Mouse (Mus musculus) ovary, postnatal 14 days (tissue): ENCODE data around the gene Cdh13.

Source experiments
- DNase-seq: peaks from one replicate; pipeline ENCODE4 v3.0.0; 2022; ENCODE audit warnings: low spot score

Gene Cdh13

GRCm38 (mm10) chr8:118381641-118382040 lies 98.1 kb downstream of the Cdh13 start:
- no peak for DNase-seq

- DNase-seq, result no peak
These were observed 100.8 kb downstream of the Cdh13 start for GRCm38 (mm10) chr8:118384314-118384713.

GRCm38 (mm10) chr8:118389456-118389855 lies 105.9 kb downstream of the Cdh13 start:
- no peak for DNase-seq

- no peak for DNase-seq
These were observed 110.5 kb downstream of the Cdh13 start for GRCm38 (mm10) chr8:118393909-118394650.

GRCm38 (mm10) chr8:118395178-118395577 lies 111.6 kb downstream of the Cdh13 start:
- no peak for DNase-seq

GRCm38 (mm10) chr8:118404836-118405235 lies 121.3 kb downstream of the Cdh13 start:
- no peak for DNase-seq

GRCm38 (mm10) chr8:118407322-118407721 lies 123.8 kb downstream of the Cdh13 start:
- DNase-seq, result no peak

GRCm38 (mm10) chr8:118409396-118409795 lies 125.9 kb downstream of the Cdh13 start:
- no peak for DNase-seq

- DNase-seq, result no peak
These were observed 126.9 kb downstream of the Cdh13 start for GRCm38 (mm10) chr8:118410341-118410970.

GRCm38 (mm10) chr8:118415672-118416071 lies 132.1 kb downstream of the Cdh13 start:
- no peak for DNase-seq

- no peak for DNase-seq
These were observed 133.3 kb downstream of the Cdh13 start for GRCm38 (mm10) chr8:118416811-118417355.

GRCm38 (mm10) chr8:118422624-118423023 lies 139.1 kb downstream of the Cdh13 start:
- DNase-seq, result no peak

- no peak for DNase-seq
These were observed 145.4 kb downstream of the Cdh13 start for GRCm38 (mm10) chr8:118428941-118429340.

GRCm38 (mm10) chr8:118431731-118432440 lies 148.4 kb downstream of the Cdh13 start:
- DNase-seq, result no peak

GRCm38 (mm10) chr8:118433553-118434180 lies 150.1 kb downstream of the Cdh13 start:
- no peak for DNase-seq

- no peak for DNase-seq
These were observed 153.2 kb downstream of the Cdh13 start for GRCm38 (mm10) chr8:118436751-118437150.

- no peak for DNase-seq
These were observed 153.6 kb downstream of the Cdh13 start for GRCm38 (mm10) chr8:118437152-118437551.

- no peak for DNase-seq
These were observed 154.3 kb downstream of the Cdh13 start for GRCm38 (mm10) chr8:118437874-118438273.

GRCm38 (mm10) chr8:118439857-118440256 lies 156.3 kb downstream of the Cdh13 start:
- no peak for DNase-seq

- DNase-seq, result no peak
These were observed 159.8 kb downstream of the Cdh13 start for GRCm38 (mm10) chr8:118443361-118443760.

- DNase-seq, result no peak
These were observed 161.2 kb downstream of the Cdh13 start for GRCm38 (mm10) chr8:118444651-118445207.

- DNase-seq, result no peak
These were observed 163.0 kb downstream of the Cdh13 start for GRCm38 (mm10) chr8:118446516-118446915.
